Mouse (Mus musculus) kidney, postnatal 25 days (tissue): ENCODE results near the gene Rab7.
"Not testable (repeated sequence)": the region's sequence is repeated elsewhere in the genome, so short reads cannot be mapped to it uniquely, and the experiment has no call there.

Experiments used
- DNase-seq, 2 experiments: peaks; one replicate each; pipeline ENCODE4 v3.0.0; 2021; ENCODE audit warnings: mixed read lengths in 2 of 2

Gene Rab7

DNA sequence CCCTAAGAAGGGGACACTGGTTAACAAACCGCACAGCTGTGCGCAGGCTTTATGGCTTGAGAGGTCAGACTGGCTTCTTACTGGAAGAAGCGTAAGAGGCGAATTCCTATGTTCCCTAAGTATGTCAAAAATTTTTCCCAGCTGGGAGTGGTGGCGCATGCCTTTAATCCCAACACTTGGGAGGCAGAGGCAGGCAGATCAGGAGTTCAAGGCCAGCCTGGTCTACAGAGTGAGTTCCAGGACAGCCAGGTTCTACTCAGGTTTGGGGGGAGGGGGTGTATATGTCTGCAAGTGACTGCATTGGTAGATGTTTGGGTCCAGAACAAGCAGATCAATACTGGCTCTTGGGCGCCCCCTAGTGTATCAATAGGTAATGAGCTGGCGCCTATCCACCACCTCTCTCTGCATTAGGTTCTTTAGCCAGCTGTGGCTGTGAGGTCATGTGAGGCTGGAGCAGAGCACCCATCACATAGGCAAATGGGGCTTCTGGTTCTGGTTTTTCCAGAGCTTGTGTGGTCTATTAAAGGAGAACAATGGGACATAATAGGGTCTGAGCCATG lies 47.3 kb downstream of the Rab7 start:
- peak; percentile 75 to 88 for DNase-seq

DNA sequence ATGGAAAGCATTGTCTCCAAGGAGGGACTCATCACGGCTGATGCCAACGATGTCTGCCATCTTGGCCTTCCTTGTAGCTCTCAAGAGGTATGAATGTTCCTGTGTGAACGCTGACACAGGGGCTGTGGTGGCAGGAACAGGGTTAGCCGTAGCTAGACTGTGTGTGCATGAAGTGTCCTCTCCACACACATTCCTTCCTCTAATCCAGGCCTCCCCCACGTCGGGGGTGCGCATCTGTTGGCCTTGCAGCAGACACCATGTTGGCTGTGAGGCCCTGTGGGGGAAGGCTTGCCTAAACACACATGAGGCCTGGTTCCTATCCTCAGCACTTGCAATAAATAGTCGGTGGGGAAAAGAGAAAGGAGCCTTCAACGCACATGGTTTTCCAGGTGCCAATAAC lies 48.5 kb downstream of the Rab7 start:
- no peak for DNase-seq

GRCm38 (mm10) chr6:87995519-87995918 lies 49.6 kb downstream of the Rab7 start:
- DNase-seq: peak; percentile 30 to 58

GRCm38 (mm10) chr6:87993790-87994571 lies 51.1 kb downstream of the Rab7 start:
- DNase-seq: peak in 1 of 2 experiments; percentile 23

DNA sequence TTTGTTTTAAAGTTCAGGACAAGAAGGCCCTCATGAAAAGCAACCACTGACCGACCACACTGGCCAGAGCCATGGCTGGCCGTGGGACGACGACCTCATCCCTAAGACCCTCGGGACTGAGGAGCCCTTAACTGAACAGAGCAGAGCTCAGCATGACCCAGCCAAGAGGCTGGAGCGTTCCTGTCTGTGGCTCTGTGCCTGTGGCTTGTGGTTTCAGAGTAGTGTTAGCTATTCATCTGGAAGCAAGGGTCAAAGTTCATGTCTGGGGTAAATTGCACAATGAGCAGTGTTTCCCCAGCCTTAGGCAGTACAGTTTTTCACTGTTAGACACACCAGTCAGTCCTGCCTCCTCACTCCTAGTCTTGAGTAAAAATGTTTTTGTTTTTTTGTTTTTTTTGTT lies 52.3 kb downstream of the Rab7 start:
- peak; percentile 76 to 82 for DNase-seq

DNA sequence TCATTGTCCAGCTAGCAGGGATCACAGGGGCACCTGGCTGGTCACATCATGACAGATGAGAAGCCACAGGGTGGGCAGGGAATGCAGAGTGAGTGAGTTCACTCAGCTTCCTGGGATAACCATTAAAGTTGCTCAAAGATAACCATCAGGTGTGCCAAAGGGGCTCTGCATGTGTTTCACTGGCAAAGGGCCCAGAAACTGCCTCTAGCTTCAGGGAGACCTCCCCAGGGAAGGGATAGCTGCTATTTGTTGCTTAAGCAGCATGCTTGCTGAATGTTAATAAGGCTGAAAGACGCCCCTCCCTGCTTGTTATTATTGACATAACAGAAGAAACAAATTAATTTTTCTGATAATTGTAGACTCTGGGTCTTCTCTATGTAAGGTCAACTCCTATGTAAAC lies 53.2 kb downstream of the Rab7 start:
- no peak for DNase-seq

DNA sequence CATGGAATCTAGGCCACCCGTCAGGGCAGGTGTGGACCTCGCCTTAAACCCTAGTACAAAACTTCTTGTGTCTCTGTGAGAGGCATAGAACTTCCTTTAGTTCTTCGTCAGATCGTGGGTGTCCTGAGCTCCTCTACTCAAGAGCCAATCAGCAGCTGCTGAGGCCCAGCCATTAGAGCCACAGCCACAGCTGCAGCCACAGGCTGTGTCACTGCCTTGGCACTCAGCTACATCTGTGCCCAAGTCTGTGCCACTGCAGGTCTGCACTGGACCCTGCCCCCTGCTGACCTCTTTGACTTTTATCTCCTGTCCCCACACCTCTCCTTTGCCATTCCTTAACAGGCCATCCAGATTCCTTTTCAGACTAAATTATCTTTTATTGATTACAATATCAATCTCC lies 53.9 kb downstream of the Rab7 start:
- DNase-seq: no peak

DNA sequence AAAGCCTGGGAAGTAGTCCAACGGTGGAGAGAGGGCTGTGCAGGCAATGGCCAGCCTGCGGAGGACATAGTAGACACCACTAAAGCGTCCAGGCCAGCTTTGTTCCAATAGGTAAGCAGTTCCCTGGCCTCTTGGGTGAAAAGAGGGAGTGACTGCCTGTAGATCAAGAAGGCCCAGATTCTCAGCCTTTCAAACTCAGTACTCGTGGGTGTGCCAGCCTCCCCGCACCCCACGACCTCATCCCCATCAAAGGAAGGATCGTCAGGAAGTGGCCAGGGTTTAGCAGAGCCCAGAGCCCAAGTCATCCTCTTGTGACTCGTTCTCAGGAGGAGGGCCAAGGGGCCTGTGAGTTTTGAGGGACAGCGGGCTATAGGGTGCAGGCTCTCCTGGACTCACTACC lies 62.6 kb downstream of the Rab7 start:
- no peak for DNase-seq

- DNase-seq: peak; percentile 63 to 74
Observed at GRCm38 (mm10) chr6:87981547-87982256, 63.4 kb downstream of the Rab7 start, which contains the start of gene H1fx. Gene H1fx, minus strand, starts transcription at chr6:87981637.

GRCm38 (mm10) chr6:87981030-87981485 lies 64.0 kb downstream of the Rab7 start:
- DNase-seq: peak in 1 of 2 experiments; percentile 25

DNA sequence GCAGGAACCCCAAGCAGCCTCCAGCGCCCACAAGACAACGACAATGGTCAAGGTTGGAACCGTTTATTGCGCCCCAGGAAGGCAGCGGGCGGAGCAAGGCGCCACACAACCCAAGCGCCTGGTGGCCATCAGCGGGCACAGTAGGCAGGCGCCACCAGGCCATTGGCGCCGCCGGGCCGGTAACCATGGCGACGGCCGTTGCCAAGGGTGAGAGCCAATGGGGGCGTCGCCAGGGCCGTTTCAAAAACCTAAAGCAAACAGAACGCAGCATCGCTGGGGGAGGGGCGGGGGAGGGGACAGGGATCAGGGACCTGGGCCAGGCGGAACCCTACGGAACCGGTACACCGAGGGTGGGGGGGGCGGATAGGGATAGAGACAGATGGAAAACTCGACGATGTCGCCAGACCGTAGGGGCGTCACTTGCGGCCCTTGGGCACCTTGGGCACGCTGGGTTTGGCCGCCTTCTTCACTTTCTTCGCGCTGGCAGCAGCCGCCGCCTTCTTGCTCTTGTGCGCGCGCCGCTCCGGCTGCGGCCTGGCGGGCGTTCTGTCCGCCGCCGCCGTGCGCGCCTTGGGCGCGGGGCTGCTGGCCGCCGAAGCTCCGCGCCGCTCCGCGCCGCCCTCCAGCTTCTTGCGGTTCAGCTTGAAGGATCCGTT lies 64.6 kb downstream of the Rab7 start:
- DNase-seq: peak; percentile 66 to 81

DNA sequence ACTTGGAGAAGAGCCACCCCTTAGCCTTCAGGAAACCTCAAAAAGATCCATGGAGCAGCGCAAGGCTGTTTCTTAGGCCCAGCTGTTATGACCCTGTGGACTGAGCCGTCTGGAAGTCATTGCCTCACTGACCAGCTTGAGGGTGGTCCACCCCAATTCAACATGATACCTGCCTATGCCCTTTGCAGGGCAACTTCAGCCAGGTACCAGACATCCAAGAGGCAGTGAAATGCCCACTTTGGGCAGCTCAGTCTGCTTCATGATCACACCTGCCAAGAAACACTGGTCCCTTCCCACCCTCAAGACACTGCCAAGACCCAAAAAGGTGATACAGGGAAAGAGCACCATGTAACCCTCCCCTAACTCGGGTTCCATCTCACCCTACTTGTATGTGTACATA lies 65.3 kb downstream of the Rab7 start:
- no peak for DNase-seq

DNA sequence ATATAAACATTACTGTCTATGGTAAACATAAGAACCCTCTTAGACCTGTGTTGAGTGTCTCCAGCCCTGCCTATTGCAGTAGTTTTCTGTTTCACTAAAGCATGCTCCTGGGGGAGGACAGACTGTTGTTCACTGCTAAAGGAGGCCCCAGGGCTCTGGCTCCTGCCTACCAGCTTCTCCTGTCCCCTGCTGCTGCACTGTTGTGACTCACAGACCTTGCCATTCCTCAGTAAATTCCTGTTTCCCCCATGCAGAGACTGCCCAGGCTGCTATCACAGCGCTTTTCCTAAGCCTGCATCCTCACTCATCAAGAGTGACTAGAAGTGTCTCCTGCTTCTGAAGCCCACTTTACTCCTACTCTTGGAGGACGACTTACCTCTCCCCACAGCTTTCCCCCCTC lies 75.0 kb downstream of the Rab7 start:
- DNase-seq: no peak

GRCm38 (mm10) chr6:87962457-87962856 lies 82.6 kb downstream of the Rab7 start:
- DNase-seq: not testable (repeated sequence)
